Mouse (Mus musculus) E14TG2a.4 (cell line): ENCODE data around the gene Fignl2.
"Not testable (repeated sequence)": the region's sequence is repeated elsewhere in the genome, so short reads cannot be mapped to it uniquely, and the experiment has no call there.

ENCODE experiments used
- CTCF ChIP-seq: conservative IDR thresholded peaks from 2 replicates; pipeline ENCODE4 v1.5.1; 2014; ENCODE audit warnings: low read length
- NANOG ChIP-seq: IDR thresholded peaks from 2 replicates; pipeline ENCODE4 v1.6.1; 2014; ENCODE audit warnings: borderline replicate concordance, low read length, mixed read lengths

DNA sequence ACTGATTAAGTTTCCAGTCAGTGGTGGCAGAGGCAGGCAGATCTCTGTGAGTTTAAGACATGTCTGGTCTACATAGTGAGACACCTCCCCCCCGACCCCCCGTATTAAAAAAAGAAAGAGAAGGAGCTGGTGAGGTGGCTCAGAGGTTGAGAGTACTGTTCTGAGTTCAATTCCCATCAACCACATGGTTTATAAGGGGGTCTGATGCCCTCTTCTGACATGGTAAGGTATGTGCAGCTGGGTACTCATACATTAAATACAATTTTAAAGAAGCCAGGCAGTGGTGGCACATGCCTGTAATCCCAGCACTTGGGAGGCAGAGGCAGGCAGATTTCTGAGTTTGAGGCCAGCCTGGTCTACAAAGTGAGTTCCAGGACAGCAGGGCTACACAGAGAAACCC, 35.4 kb upstream of the Fignl2 start:
- TF ChIP-seq CTCF: peak; percentile 21; the same call in 1 of the 2 replicates
- TF ChIP-seq NANOG: not testable (repeated sequence)
